Mouse (Mus musculus): ENCODE data around the gene Col5a2. TPM values are rescaled to one million over a fixed set of nuclear protein-coding genes. Genes with fewer than 3 reads are reported as not detected.
"Not testable (repeated sequence)": the region's sequence is repeated elsewhere in the genome, so short reads cannot be mapped to it uniquely, and the experiment has no call there.

The Col5a2 gene
- polyA plus RNA-seq, 1 experiment from 2014 or later: 16.5 TPM

- H3K9ac ChIP-seq (replicated peaks): no peak overlapping the region
- no peaks in the 10 kb centered on the region for H3K36me3 ChIP-seq
- H3K4me1 ChIP-seq (replicated peaks): no peaks in the 10 kb centered on the region
- 74% methylated on average over 1 of the region's 1 CpGs for WGBS
- no peak for ATAC-seq
- H3K4me2 ChIP-seq (replicated peaks): no peak overlapping the region
- no peak overlapping the region for H3K27ac ChIP-seq
- no peak overlapping the region for H3K4me3 ChIP-seq (replicated peaks)
- no peaks in the 10 kb centered on the region for H3K27me3 ChIP-seq
- no peaks in the 10 kb centered on the region for H3K9me3 ChIP-seq
Observed at GRCm38 (mm10) chr1:45490451-45490850, 12.6 kb downstream of the Col5a2 start.

GRCm38 (mm10) chr1:45488291-45488690, 14.8 kb downstream of the Col5a2 start:
- Histone ChIP-seq H3K36me3 (no peaks in the 10 kb centered on the region), H3K4me3 (replicated peaks) (no peak overlapping the region), H3K9ac (replicated peaks) (no peak overlapping the region), H3K4me1 (replicated peaks) (no peaks in the 10 kb centered on the region), H3K27me3 (no peaks in the 10 kb centered on the region), H3K4me2 (replicated peaks) (no peak overlapping the region), H3K27ac (no peak overlapping the region), H3K9me3 (no peaks in the 10 kb centered on the region)
- ATAC-seq: no peak
- 81% methylated on average over 1 of the region's 1 CpGs for WGBS

- Histone ChIP-seq H3K4me3 (replicated peaks) (no peak overlapping the region), H3K4me2 (replicated peaks) (no peak overlapping the region), H3K9me3 (no peaks in the 10 kb centered on the region), H3K4me1 (replicated peaks) (no peaks in the 10 kb centered on the region), H3K27me3 (no peaks in the 10 kb centered on the region), H3K9ac (replicated peaks) (no peak overlapping the region), H3K27ac (no peak overlapping the region), H3K36me3 (no peaks in the 10 kb centered on the region)
- WGBS: 94% methylated on average over 4 of the region's 4 CpGs
- ATAC-seq: no peak
Observed at GRCm38 (mm10) chr1:45483001-45483400, 20.1 kb downstream of the Col5a2 start.

- H3K4me3 ChIP-seq (replicated peaks): no peak overlapping the region
- no peak overlapping the region for H3K4me2 ChIP-seq (replicated peaks)
- H3K27me3 ChIP-seq: no peaks in the 10 kb centered on the region
- H3K4me1 ChIP-seq (replicated peaks): no peaks in the 10 kb centered on the region
- H3K36me3 ChIP-seq: no peaks in the 10 kb centered on the region
- H3K27ac ChIP-seq: no peak overlapping the region
- no peaks in the 10 kb centered on the region for H3K9me3 ChIP-seq
- WGBS: 94% methylated on average over 1 of the region's 1 CpGs
- ATAC-seq: no peak
- H3K9ac ChIP-seq (replicated peaks): no peak overlapping the region
Observed at GRCm38 (mm10) chr1:45481876-45482275, 21.2 kb downstream of the Col5a2 start.

- Histone ChIP-seq H3K27ac (no peak overlapping the region), H3K4me3 (replicated peaks) (no peak overlapping the region), H3K9ac (replicated peaks) (no peak overlapping the region), H3K27me3 (no peaks in the 10 kb centered on the region), H3K9me3 (no peaks in the 10 kb centered on the region), H3K36me3 (no peaks in the 10 kb centered on the region), H3K4me2 (replicated peaks) (no peak overlapping the region), H3K4me1 (replicated peaks) (no peaks in the 10 kb centered on the region)
- no peak for ATAC-seq
Observed at GRCm38 (mm10) chr1:45479087-45479486, 24.0 kb downstream of the Col5a2 start.

- Histone ChIP-seq H3K9me3 (no peaks in the 10 kb centered on the region), H3K4me3 (replicated peaks) (no peak overlapping the region), H3K36me3 (no peaks in the 10 kb centered on the region), H3K27me3 (no peaks in the 10 kb centered on the region), H3K27ac (no peak overlapping the region), H3K4me2 (replicated peaks) (no peak overlapping the region), H3K4me1 (replicated peaks) (no peaks in the 10 kb centered on the region), H3K9ac (replicated peaks) (no peak overlapping the region)
- WGBS: 46% methylated on average over 4 of the region's 4 CpGs
- no peak for ATAC-seq
Observed at GRCm38 (mm10) chr1:45472751-45473150, 30.3 kb downstream of the Col5a2 start.

GRCm38 (mm10) chr1:45460767-45461166, 42.3 kb downstream of the Col5a2 start:
- Histone ChIP-seq H3K27me3 (no peaks in the 10 kb centered on the region), H3K9ac (replicated peaks) (no peak overlapping the region), H3K9me3 (no peaks in the 10 kb centered on the region), H3K4me1 (replicated peaks) (no peaks in the 10 kb centered on the region), H3K4me2 (replicated peaks) (no peak overlapping the region), H3K36me3 (no peaks in the 10 kb centered on the region), H3K4me3 (replicated peaks) (no peak overlapping the region), H3K27ac (no peak overlapping the region)
- WGBS: 87% methylated on average over 2 of the region's 2 CpGs
- ATAC-seq: no peak

GRCm38 (mm10) chr1:45455763-45456162, 47.3 kb downstream of the Col5a2 start:
- ATAC-seq: no peak
- Histone ChIP-seq H3K4me1 (replicated peaks) (no peaks in the 10 kb centered on the region), H3K27me3 (no peaks in the 10 kb centered on the region), H3K4me2 (replicated peaks) (no peak overlapping the region), H3K9ac (replicated peaks) (no peak overlapping the region), H3K27ac (no peak overlapping the region), H3K9me3 (no peaks in the 10 kb centered on the region), H3K4me3 (replicated peaks) (no peak overlapping the region), H3K36me3 (no peaks in the 10 kb centered on the region)
- 89% methylated on average over 1 of the region's 1 CpGs for WGBS

- H3K27ac ChIP-seq: no peak overlapping the region
- no peaks in the 10 kb centered on the region for H3K36me3 ChIP-seq
- H3K27me3 ChIP-seq: no peaks in the 10 kb centered on the region
- no peak overlapping the region for H3K4me3 ChIP-seq (replicated peaks)
- no peak for ATAC-seq
- no peaks in the 10 kb centered on the region for H3K4me1 ChIP-seq (replicated peaks)
- 94% methylated on average over 1 of the region's 1 CpGs for WGBS
- no peak overlapping the region for H3K4me2 ChIP-seq (replicated peaks)
- no peaks in the 10 kb centered on the region for H3K9me3 ChIP-seq
- H3K9ac ChIP-seq (replicated peaks): no peak overlapping the region
Observed at GRCm38 (mm10) chr1:45448856-45449255, 54.2 kb downstream of the Col5a2 start.

- no peaks in the 10 kb centered on the region for H3K27me3 ChIP-seq
- no peak overlapping the region for H3K9ac ChIP-seq (replicated peaks)
- no peak overlapping the region for H3K4me3 ChIP-seq (replicated peaks)
- no peak overlapping the region for H3K27ac ChIP-seq
- H3K4me1 ChIP-seq (replicated peaks): no peaks in the 10 kb centered on the region
- peak; percentile 79 for ATAC-seq
- WGBS: 27% methylated on average over 3 of the region's 3 CpGs
- no peak overlapping the region for H3K4me2 ChIP-seq (replicated peaks)
- H3K9me3 ChIP-seq: no peaks in the 10 kb centered on the region
- no peaks in the 10 kb centered on the region for H3K36me3 ChIP-seq
Observed at GRCm38 (mm10) chr1:45431922-45432321, 71.2 kb downstream of the Col5a2 start.

- H3K4me3 ChIP-seq (replicated peaks): no peak overlapping the region
- 90% methylated on average over 4 of the region's 4 CpGs for WGBS
- no peak overlapping the region for H3K27ac ChIP-seq
- H3K36me3 ChIP-seq: no peaks in the 10 kb centered on the region; the same call in 1 of the 2 replicates
- ATAC-seq: no peak
- no peaks in the 10 kb centered on the region for H3K9me3 ChIP-seq
- H3K4me2 ChIP-seq (replicated peaks): no peak overlapping the region
- no peaks in the 10 kb centered on the region for H3K27me3 ChIP-seq
- no peaks in the 10 kb centered on the region for H3K4me1 ChIP-seq (replicated peaks)
- no peak overlapping the region for H3K9ac ChIP-seq (replicated peaks)
Observed at GRCm38 (mm10) chr1:45430520-45430919, 72.6 kb downstream of the Col5a2 start.

- not testable (repeated sequence) for H3K4me2 ChIP-seq (replicated peaks); H3K36me3 ChIP-seq; ATAC-seq; H3K4me3 ChIP-seq (replicated peaks); H3K27ac ChIP-seq; H3K9me3 ChIP-seq; H3K27me3 ChIP-seq; H3K9ac ChIP-seq (replicated peaks); H3K4me1 ChIP-seq (replicated peaks)
- 86% methylated on average over 5 of the region's 5 CpGs for WGBS
Observed at GRCm38 (mm10) chr1:45429145-45429544, 73.9 kb downstream of the Col5a2 start.

GRCm38 (mm10) chr1:45423915-45424314, 79.2 kb downstream of the Col5a2 start:
- H3K36me3 ChIP-seq: no peaks in the 10 kb centered on the region; the same call in 1 of the 2 replicates
- H3K27ac ChIP-seq: no peak overlapping the region
- no peak overlapping the region for H3K4me3 ChIP-seq (replicated peaks)
- H3K4me1 ChIP-seq (replicated peaks): no peaks in the 10 kb centered on the region
- H3K9ac ChIP-seq (replicated peaks): no peak overlapping the region
- no peaks in the 10 kb centered on the region for H3K9me3 ChIP-seq
- no peaks in the 10 kb centered on the region for H3K27me3 ChIP-seq
- WGBS: 90% methylated on average over 5 of the region's 5 CpGs
- H3K4me2 ChIP-seq (replicated peaks): no peak overlapping the region
- ATAC-seq: no peak

Data from midbrain, embryonic 13.5 days (tissue).